ENCODE assay signal across 20 mouse cellular contexts in genomic region chr7:123416803-123417202, GRCm38 (mm10). TPM values are rescaled to one million over a fixed set of nuclear protein-coding genes. Genes with fewer than 3 reads are reported as not detected.
"Had no signal": no experiment of that assay in that cellular context is flagged by ENCODE, and none has a peak within 500 bp of the region (broad histone marks: within the 10 kb centered on the region; RNA-seq: fewer than 3 reads in every experiment).

No protein-coding gene starts in this region.

- H3K9me3 ChIP-seq: midbrain, embryonic 10.5 days; midbrain, embryonic 12.5 days; neural tube, embryonic 13.5 days; neural tube, embryonic 15.5 days had no signal

- DNase-seq: lung, adult 18-20 months; lung, embryonic 14.5 days; lung, postnatal 10 days; lung, postnatal 4 days; midbrain, embryonic 14.5 days; retina, postnatal 1 day; right cerebral cortex, adult 18-20 months; right cerebral cortex, postnatal 25 days; right cerebral cortex, postnatal 4 days; spleen, adult 18-20 months; thymus, adult 18-20 months; thymus, postnatal 14 days; thymus, postnatal 36 days had no signal

- H3K4me2 ChIP-seq: lung, embryonic 14.5 days; midbrain, embryonic 12.5 days; neural tube, embryonic 13.5 days; neural tube, embryonic 15.5 days had no signal

- H3K27me3 ChIP-seq: midbrain, embryonic 12.5 days; neural tube, embryonic 13.5 days; neural tube, embryonic 15.5 days had no signal

- H3K27ac ChIP-seq: midbrain, embryonic 10.5 days; midbrain, embryonic 12.5 days; neural tube, embryonic 13.5 days; neural tube, embryonic 15.5 days had no signal

- H3K9ac ChIP-seq: lung, embryonic 14.5 days; midbrain, embryonic 12.5 days; neural tube, embryonic 13.5 days; neural tube, embryonic 15.5 days had no signal

- H3K4me1 ChIP-seq: midbrain, embryonic 10.5 days; midbrain, embryonic 12.5 days; neural tube, embryonic 13.5 days; neural tube, embryonic 15.5 days had no signal

- ATAC-seq: midbrain, embryonic 16.5 days had no signal

- H3K4me3 ChIP-seq: midbrain, embryonic 10.5 days; midbrain, embryonic 12.5 days; myocyte; neural tube, embryonic 13.5 days; neural tube, embryonic 15.5 days had no signal

RNA-seq across cellular contexts. Expression of gene Aqp8, which starts 45.3 kb away (rescaled TPM):
- polyA plus RNA-seq: lung, embryonic 14.5 days; midbrain, embryonic 14.5 days; midbrain, embryonic 16.5 days; myocyte; neural tube, embryonic 13.5 days; neural tube, embryonic 15.5 days; stomach, embryonic 14.5 days had no signal
